Mouse (Mus musculus): ENCODE data around the gene Sec14l5. TPM values are rescaled to one million over a fixed set of nuclear protein-coding genes. Genes with fewer than 3 reads are reported as not detected.

The Sec14l5 gene
- polyA plus RNA-seq, 1 experiment from 2014 or later, result 0.27 TPM

DNA sequence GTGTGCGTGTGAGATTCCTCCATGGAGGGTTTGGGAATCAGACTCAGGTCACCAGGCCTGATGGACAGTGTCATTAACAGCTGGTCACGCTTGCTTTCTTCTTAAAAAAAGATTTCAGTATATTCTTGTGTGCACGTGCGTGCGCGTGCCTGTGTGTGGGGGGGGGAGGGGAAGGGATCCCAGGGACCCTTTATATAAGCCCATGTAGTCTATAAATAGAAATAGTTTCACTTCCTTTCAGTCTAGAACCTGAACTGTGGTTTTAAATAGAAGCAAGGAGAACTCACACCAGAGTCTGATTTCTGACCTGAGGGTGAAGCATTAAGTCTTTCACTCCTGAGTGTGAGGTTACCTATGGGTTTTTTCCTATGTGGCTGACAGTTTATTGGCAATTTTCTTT is 17.4 kb downstream of the Sec14l5 start:
- 77% methylated on average over 6 of the region's 6 CpGs for WGBS
- H3K4me3 ChIP-seq (replicated peaks; ENCODE audit: low read length), result no peak overlapping the region
- no peak overlapping the region for H3K9ac ChIP-seq (ENCODE audit: low read length)
- no peak overlapping the region for H3K27ac ChIP-seq (ENCODE audit: low read length)
- no peaks in the 10 kb centered on the region for H3K27me3 ChIP-seq (ENCODE audit: control insufficient read depth, insufficient read depth, low read length)
- no peak overlapping the region for H3K4me2 ChIP-seq (ENCODE audit: low read depth, low read length)
- H3K36me3 ChIP-seq (ENCODE audit: control insufficient read depth, insufficient read depth, low read length), result no peaks in the 10 kb centered on the region
- ATAC-seq (ENCODE audit: insufficient read depth, low FRiP score), result no peak
- H3K4me1 ChIP-seq (ENCODE audit: control insufficient read depth, insufficient read depth, low read length), result no peaks in the 10 kb centered on the region
- no peaks in the 10 kb centered on the region for H3K9me3 ChIP-seq (replicated peaks; ENCODE audit: control insufficient read depth, low read length)

DNA sequence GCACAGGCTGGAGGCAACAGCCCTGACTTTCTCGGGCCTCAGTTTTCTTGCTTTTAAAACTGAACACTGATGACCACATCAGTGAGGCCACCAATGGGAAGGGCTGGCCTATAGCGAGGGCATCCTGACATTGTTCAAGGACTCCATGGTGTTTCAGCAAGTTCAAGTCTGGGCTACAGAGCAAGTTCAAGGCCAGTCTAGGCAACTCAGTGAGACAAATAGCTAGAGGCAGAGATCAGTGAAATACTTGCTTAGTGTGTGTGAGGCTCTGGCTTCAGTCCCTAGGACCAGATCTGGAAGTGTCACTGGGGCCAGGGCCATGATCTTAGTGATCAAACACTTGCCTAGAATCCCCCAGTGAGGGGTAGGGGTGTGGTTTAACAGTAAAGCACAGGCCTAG is 21.1 kb downstream of the Sec14l5 start:
- Histone ChIP-seq H3K4me2 (ENCODE audit: low read depth, low read length) (no peak overlapping the region), H3K9ac (ENCODE audit: low read length) (no peak overlapping the region), H3K4me3 (replicated peaks; ENCODE audit: low read length) (no peak overlapping the region), H3K4me1 (ENCODE audit: control insufficient read depth, insufficient read depth, low read length) (no peaks in the 10 kb centered on the region), H3K9me3 (replicated peaks; ENCODE audit: control insufficient read depth, low read length) (no peaks in the 10 kb centered on the region), H3K27me3 (ENCODE audit: control insufficient read depth, insufficient read depth, low read length) (no peaks in the 10 kb centered on the region), H3K27ac (ENCODE audit: low read length) (no peak overlapping the region), H3K36me3 (ENCODE audit: control insufficient read depth, insufficient read depth, low read length) (no peaks in the 10 kb centered on the region)
- 80% methylated on average over 2 of the region's 2 CpGs for WGBS
- no peak for ATAC-seq (ENCODE audit: insufficient read depth, low FRiP score)

DNA sequence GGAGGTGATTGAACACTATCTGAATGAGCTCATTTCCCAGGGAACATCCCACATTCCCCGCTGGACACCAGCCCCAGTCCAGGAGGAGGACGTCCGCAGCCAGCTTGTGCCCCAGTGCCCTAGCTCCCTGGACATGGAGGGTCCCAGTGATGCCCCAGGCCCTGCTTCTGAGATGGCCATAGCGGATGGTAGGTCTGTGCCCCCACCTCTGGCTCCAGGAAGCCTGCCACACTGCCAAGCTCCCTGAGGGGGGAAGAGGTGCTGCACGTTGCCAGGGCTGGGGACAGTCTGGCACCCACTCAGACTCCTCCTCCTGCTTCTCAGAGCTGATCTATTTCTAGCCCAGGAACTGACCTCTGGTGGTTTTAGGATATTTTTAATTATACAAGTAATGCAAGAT is 21.9 kb downstream of the Sec14l5 start:
- Histone ChIP-seq H3K27ac (ENCODE audit: low read length) (no peak overlapping the region), H3K27me3 (ENCODE audit: control insufficient read depth, insufficient read depth, low read length) (no peaks in the 10 kb centered on the region), H3K4me1 (ENCODE audit: control insufficient read depth, insufficient read depth, low read length) (no peaks in the 10 kb centered on the region), H3K4me2 (ENCODE audit: low read depth, low read length) (no peak overlapping the region), H3K36me3 (ENCODE audit: control insufficient read depth, insufficient read depth, low read length) (no peaks in the 10 kb centered on the region), H3K9me3 (replicated peaks; ENCODE audit: control insufficient read depth, low read length) (no peaks in the 10 kb centered on the region), H3K9ac (ENCODE audit: low read length) (no peak overlapping the region), H3K4me3 (replicated peaks; ENCODE audit: low read length) (no peak overlapping the region)
- 77% methylated on average over 5 of the region's 5 CpGs for WGBS
- no peak for ATAC-seq (ENCODE audit: insufficient read depth, low FRiP score)

DNA sequence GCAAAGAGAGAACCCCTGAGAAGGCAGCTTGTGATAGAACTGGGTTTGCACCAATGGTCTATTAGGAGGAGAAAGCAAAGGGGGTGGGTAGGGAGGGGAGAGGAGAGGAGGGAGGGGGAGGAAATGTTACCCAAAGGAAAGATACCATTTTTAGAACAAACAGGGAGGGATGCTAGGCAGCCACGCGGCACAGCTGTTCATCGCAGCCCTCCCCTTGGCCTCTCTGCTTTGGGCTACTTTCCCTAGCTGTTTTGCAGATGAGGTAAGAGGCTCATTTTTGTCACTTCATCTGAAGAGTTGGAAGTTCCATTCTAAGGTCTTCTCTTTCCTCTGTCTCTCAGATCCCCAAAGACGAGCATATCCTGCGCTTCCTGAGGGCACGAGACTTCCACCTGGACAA is 25.7 kb downstream of the Sec14l5 start:
- H3K4me1 ChIP-seq (ENCODE audit: control insufficient read depth, insufficient read depth, low read length), result no peaks in the 10 kb centered on the region
- no peaks in the 10 kb centered on the region for H3K27me3 ChIP-seq (ENCODE audit: control insufficient read depth, insufficient read depth, low read length)
- no peaks in the 10 kb centered on the region for H3K9me3 ChIP-seq (replicated peaks; ENCODE audit: control insufficient read depth, low read length)
- no peak overlapping the region for H3K9ac ChIP-seq (ENCODE audit: low read length)
- no peak for ATAC-seq (ENCODE audit: insufficient read depth, low FRiP score)
- no peak overlapping the region for H3K4me2 ChIP-seq (ENCODE audit: low read depth, low read length)
- no peak overlapping the region for H3K4me3 ChIP-seq (replicated peaks; ENCODE audit: low read length)
- no peaks in the 10 kb centered on the region for H3K36me3 ChIP-seq (ENCODE audit: control insufficient read depth, insufficient read depth, low read length)
- WGBS, result 88% methylated on average over 6 of the region's 6 CpGs
- no peak overlapping the region for H3K27ac ChIP-seq (ENCODE audit: low read length)

DNA sequence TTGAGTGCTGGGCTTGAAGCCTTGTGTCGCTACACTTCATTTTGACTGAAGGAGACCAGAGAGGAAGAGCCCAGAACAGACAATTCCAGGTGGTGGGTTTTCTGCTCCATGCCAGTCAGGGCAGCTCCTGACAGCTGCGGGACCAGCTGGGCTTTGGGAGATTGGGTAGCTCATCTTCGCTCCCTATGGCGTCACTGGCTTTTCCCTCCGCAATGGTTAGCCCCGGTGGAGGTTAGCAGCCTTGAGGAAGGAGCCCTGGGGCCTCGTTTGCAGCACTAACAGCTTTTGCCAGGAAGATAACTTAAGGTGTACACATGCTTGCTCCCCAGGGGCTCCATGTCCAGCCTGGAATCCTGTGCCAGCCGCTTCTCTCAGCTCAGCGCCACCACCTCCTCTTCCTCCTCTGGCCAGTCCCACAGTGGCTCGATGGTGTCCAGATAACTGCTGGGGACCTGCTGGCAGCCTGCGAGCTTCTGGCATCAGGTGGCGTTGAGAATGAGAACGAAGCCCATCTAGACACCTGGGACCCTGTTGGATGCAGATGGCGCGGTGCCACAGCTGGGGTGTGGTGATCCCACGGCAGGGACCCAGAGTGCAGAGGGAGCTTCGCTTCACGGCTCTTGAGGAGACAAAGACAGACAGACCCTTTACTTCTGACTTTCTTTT is 36.5 kb downstream of the Sec14l5 start:
- 85% methylated on average over 18 of the region's 18 CpGs for WGBS
- H3K4me1 ChIP-seq (ENCODE audit: control insufficient read depth, insufficient read depth, low read length), result no peaks in the 10 kb centered on the region
- no peaks in the 10 kb centered on the region for H3K27me3 ChIP-seq (ENCODE audit: control insufficient read depth, insufficient read depth, low read length)
- no peak for ATAC-seq (ENCODE audit: insufficient read depth, low FRiP score)
- H3K4me3 ChIP-seq (replicated peaks; ENCODE audit: low read length), result no peak overlapping the region
- H3K27ac ChIP-seq (ENCODE audit: low read length), result no peak overlapping the region
- H3K4me2 ChIP-seq (ENCODE audit: low read depth, low read length), result no peak overlapping the region
- H3K36me3 ChIP-seq (ENCODE audit: control insufficient read depth, insufficient read depth, low read length), result no peaks in the 10 kb centered on the region
- H3K9ac ChIP-seq (ENCODE audit: low read length), result no peak overlapping the region
- no peaks in the 10 kb centered on the region for H3K9me3 ChIP-seq (replicated peaks; ENCODE audit: control insufficient read depth, low read length)

DNA sequence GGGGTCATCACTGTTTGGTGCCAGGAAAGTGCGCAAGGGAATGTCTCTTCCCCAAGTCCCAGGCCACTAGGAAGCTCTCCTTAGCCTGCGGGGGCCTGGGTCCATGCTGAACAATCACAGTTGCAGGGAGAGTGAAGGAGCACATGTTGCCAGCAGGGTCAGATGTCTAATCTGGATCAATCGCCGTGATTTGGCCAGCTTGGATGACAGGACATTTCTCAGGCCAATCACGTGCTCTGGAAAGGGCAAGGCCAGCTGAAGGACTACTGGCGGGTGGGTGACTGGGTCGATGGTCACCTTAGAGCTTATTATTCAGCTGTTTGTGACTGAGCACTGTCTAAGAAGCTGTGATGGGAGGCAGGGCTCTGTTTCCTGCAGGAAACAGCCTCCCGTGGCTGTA is 37.2 kb downstream of the Sec14l5 start:
- no peak for ATAC-seq (ENCODE audit: insufficient read depth, low FRiP score)
- Histone ChIP-seq H3K36me3 (ENCODE audit: control insufficient read depth, insufficient read depth, low read length) (no peaks in the 10 kb centered on the region), H3K4me2 (ENCODE audit: low read depth, low read length) (no peak overlapping the region), H3K4me1 (ENCODE audit: control insufficient read depth, insufficient read depth, low read length) (no peaks in the 10 kb centered on the region), H3K9me3 (replicated peaks; ENCODE audit: control insufficient read depth, low read length) (no peaks in the 10 kb centered on the region), H3K27ac (ENCODE audit: low read length) (no peak overlapping the region), H3K27me3 (ENCODE audit: control insufficient read depth, insufficient read depth, low read length) (no peaks in the 10 kb centered on the region), H3K4me3 (replicated peaks; ENCODE audit: low read length) (no peak overlapping the region), H3K9ac (ENCODE audit: low read length) (no peak overlapping the region)
- 52% methylated on average over 8 of the region's 8 CpGs for WGBS

DNA sequence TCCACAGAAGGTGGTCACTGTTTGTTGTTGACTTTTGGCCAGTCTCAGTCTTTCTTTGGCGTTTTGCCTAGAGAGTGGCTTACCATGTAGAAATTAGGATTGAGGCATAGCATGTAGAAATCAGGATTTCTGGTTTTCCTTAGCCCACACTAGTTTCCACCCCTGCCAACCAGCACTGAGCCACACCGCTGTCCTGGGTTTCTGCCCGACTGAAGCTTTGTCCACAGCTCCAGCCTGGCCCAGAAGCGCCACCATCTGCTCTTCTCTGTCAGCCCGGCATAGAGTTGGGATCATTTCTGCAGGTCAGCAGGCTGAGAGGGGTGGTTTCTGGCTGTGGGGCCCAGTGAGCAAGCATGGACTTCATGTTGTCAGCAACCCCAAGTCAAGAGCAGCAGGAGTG is 38.0 kb downstream of the Sec14l5 start:
- H3K4me1 ChIP-seq (ENCODE audit: control insufficient read depth, insufficient read depth, low read length), result no peaks in the 10 kb centered on the region
- H3K4me2 ChIP-seq (ENCODE audit: low read depth, low read length), result no peak overlapping the region
- H3K9me3 ChIP-seq (replicated peaks; ENCODE audit: control insufficient read depth, low read length), result no peaks in the 10 kb centered on the region
- H3K4me3 ChIP-seq (replicated peaks; ENCODE audit: low read length), result no peak overlapping the region
- H3K36me3 ChIP-seq (ENCODE audit: control insufficient read depth, insufficient read depth, low read length), result no peaks in the 10 kb centered on the region
- H3K27me3 ChIP-seq (ENCODE audit: control insufficient read depth, insufficient read depth, low read length), result no peaks in the 10 kb centered on the region
- no peak overlapping the region for H3K9ac ChIP-seq (ENCODE audit: low read length)
- ATAC-seq (ENCODE audit: insufficient read depth, low FRiP score), result no peak
- H3K27ac ChIP-seq (ENCODE audit: low read length), result no peak overlapping the region
- 74% methylated on average over 5 of the region's 5 CpGs for WGBS

DNA sequence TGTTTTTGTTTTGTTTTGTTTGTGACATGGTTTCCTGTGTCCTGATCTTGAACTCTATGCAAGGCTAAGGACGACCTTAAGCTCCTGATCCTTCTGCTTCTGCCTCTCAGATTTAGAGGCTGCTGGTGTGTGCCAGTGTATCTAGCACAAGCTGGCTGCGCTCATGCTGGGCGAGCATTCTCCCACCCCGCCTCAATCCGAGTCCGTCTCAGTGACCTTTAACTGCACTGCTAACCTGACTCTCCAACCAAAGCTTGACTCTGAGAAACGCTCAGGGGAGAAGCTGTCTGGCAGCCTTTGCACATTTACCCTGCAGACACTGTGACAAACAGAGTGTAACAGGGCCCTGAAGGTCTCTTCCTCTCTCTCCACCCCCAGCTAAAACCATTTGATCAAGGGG is 38.8 kb downstream of the Sec14l5 start:
- WGBS, result 53% methylated on average over 7 of the region's 7 CpGs
- no peak for ATAC-seq (ENCODE audit: insufficient read depth, low FRiP score)

DNA sequence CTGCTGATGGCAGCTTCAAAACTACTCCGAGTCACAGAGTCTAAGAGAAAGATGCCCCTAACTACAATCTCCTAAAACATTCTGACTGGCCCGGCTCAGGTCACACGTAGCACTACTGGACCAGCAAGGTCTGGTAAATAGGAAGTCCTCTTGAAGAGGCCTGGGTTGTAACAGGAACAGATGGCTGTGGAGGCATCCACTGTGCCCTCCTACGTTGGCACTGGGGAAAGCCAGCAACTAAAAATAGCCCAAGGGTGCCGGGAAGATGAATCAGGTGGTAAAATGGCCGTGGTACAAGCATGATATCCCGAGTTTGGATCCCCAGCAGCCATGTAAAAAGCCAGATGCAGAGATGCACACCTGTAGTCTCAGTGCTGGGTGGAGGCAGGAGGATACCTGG is 39.3 kb downstream of the Sec14l5 start:
- Histone ChIP-seq H3K27ac (ENCODE audit: low read length) (no peak overlapping the region), H3K9ac (ENCODE audit: low read length) (no peak overlapping the region), H3K27me3 (ENCODE audit: control insufficient read depth, insufficient read depth, low read length) (no peaks in the 10 kb centered on the region), H3K9me3 (replicated peaks; ENCODE audit: control insufficient read depth, low read length) (no peaks in the 10 kb centered on the region), H3K4me1 (ENCODE audit: control insufficient read depth, insufficient read depth, low read length) (no peaks in the 10 kb centered on the region), H3K36me3 (ENCODE audit: control insufficient read depth, insufficient read depth, low read length) (no peaks in the 10 kb centered on the region), H3K4me3 (replicated peaks; ENCODE audit: low read length) (no peak overlapping the region), H3K4me2 (ENCODE audit: low read depth, low read length) (no peak overlapping the region)
- 77% methylated on average over 7 of the region's 7 CpGs for WGBS
- no peak for ATAC-seq (ENCODE audit: insufficient read depth, low FRiP score)

More for the DNA sequence above, 38.8 kb downstream of the Sec14l5 start:
- no peaks in the 10 kb centered on the region for H3K36me3 ChIP-seq (ENCODE audit: control insufficient read depth, insufficient read depth, low read length)
- no peaks in the 10 kb centered on the region for H3K27me3 ChIP-seq (ENCODE audit: control insufficient read depth, insufficient read depth, low read length)
- no peak overlapping the region for H3K4me2 ChIP-seq (ENCODE audit: low read depth, low read length)
- H3K27ac ChIP-seq (ENCODE audit: low read length), result no peak overlapping the region
- H3K4me1 ChIP-seq (ENCODE audit: control insufficient read depth, insufficient read depth, low read length), result no peaks in the 10 kb centered on the region
- no peaks in the 10 kb centered on the region for H3K9me3 ChIP-seq (replicated peaks; ENCODE audit: control insufficient read depth, low read length)
- no peak overlapping the region for H3K9ac ChIP-seq (ENCODE audit: low read length)
- H3K4me3 ChIP-seq (replicated peaks; ENCODE audit: low read length), result no peak overlapping the region
